Mouse (Mus musculus): ENCODE data around the gene Kansl1l.

- TF ChIP-seq POLR2A (IDR thresholded peaks at IDR 0.05; ENCODE audit: borderline replicate concordance, low read depth, low read length), result no peak
- no peak for TF ChIP-seq CTCF (IDR thresholded peaks at IDR 0.05; ENCODE audit: low read depth, low read length)
Observed at GRCm38 (mm10) chr1:66841510-66841909, 24.1 kb upstream of the Kansl1l start.

Measured in bone marrow macrophage, adult 2 months (primary cell).